Mouse (Mus musculus): ENCODE results near the gene Sst. TPM values are rescaled to one million over a fixed set of nuclear protein-coding genes. Genes with fewer than 3 reads are reported as not detected.

The Sst gene
- not detected for total RNA-seq (2023)

GRCm38 (mm10) chr16:23890636-23891035 lies at the start of gene Sst:
TSS of gene Sst (minus strand) at chr16:23890958.

GRCm38 (mm10) chr16:23932294-23932693 lies 41.5 kb upstream of the Sst start, which contains the start of gene Rtp2:
TSS of gene Rtp2 (minus strand) at chr16:23932394.

Other genes with a start within 250 kb of the Sst start
- gene Rtp2, start 41.4 kb upstream of the Sst start, total RNA-seq (2023): not detected
- gene Gm37419, start 97.5 kb upstream of the Sst start, total RNA-seq (2023): not detected
- 10 to 100 TPM; 86.0 to 97.8 TPM for gene Bcl6, start 97.9 kb upstream of the Sst start, total RNA-seq (2023)

All from B cell, adult 67 days (primary cell).